Mouse (Mus musculus) layer of hippocampus, postnatal 14 days (tissue): Measurements from ENCODE around the gene Gcn1l1. TPM values are rescaled to one million over a fixed set of nuclear protein-coding genes. Genes with fewer than 3 reads are reported as not detected.
"Not testable (repeated sequence)": the region's sequence is repeated elsewhere in the genome, so short reads cannot be mapped to it uniquely, and the experiment has no call there.

Source experiments
- DNase-seq, 2 experiments: peaks; one replicate each; pipeline ENCODE4 v3.0.0; 2021 to 2022; ENCODE audit warnings: low spot score in 2 of 2, mixed read lengths in 1 of 2
- total RNA-seq, 2 experiments: library from RNA; stranded (reverse); gene quantifications; 2 replicates each; pipeline ENCODE4 v1.2.3; 2021

Gene Gcn1l1
- total RNA-seq, 2 experiments from 2014 or later: 69.1 to 71.5 TPM

DNA sequence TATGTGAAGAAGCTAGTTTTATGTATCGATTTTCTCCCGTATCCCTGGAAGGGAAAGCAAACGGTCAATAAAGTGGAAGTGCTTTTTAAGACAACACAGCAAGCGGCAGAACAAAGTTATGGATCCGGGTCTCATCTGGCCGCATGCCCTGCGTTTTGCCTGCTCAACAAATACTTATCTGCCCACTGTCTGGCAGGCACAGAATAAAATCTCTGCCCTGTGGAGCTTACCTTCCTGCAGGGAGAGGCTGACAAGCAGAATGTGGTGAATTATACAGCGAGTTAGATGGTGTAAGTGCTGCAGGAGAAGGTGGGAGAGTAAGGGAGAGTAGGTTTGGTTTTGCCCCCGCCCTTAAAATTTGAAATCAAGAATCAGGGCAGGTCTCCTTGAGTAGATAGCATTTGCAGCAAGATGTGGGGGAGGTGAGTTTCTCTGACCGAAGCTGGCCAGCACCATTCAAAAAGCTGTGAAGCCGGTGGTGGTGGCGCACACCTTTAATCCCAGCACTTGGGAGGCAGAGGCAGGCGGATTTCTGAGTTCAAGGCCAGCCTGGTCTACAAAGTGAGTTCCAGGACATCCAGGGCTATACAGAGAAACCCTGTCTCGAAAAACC, 6.8 kb upstream of the Gcn1l1 start:
- no peak for DNase-seq

DNA sequence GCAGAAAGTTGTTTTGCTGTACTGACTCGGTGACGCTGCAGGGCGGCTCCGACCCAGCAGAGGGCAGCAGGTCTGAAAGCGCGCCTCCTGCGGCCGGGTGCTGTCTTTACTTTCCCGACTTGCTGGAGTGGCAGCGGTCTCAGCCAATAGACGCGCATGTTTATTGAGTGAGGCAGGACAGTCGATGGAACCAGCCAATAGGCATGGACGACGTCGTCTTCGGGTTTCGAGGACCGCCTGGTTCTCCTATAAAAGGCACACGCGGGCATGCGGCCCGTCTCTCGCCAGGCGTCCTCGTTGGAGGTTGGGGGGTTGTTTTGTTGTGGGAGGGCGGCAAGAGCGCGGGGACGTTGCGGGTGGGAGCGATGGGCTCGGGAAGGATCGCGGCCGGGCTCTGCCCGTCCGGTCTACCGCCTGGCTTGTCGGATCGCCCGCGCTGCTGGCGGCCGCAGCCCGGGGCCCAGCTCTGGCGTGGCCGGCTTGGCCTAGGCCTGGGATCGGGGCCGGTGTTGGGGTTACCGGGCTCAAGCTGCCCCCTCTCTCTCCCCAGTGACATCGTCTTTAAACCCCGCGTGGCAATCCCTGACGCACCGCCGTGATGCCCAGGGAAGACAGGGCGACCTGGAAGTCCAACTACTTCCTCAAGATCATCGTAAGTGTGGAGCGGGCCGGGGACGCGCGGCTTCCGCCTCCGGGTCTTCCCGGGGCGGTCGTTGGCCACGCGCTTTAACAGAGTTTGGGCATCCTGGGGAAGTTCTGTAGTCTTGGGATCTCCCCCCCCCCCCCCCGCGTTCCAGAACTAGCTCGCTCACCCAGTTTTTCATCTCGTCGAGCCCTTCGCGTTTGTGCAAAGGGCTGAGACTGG, 5.6 kb upstream of the Gcn1l1 start, which contains the start of gene Rplp0:
Gene Rplp0 (plus strand): TSS at position 231 of the 865 bp plus-strand sequence.
- DNase-seq: peak; percentile 100

DNA sequence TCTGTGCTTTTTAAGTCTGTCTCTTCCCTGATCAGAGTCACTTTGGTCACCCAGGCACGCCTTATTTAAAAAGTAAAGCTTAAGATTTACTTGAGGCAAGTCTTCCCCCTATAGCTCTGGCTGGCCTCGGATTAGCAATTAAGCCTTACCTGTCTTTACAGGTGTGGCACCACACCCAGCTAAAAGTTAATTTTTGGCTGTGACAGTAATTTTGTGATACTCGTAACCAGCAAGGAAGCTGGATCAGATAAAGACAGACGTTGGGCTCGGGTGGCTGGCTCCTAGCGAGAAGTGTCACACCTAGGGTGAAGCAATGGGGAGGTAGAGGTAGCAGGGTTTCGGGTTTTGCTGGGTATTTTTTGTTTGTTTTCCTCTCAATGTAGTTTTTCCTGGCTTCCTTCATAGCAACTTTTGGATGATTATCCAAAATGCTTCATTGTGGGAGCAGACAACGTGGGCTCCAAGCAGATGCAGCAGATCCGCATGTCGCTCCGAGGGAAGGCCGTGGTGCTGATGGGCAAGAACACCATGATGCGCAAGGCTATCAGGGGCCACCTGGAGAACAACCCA, 4.6 kb upstream of the Gcn1l1 start:
- no peak for DNase-seq

DNA sequence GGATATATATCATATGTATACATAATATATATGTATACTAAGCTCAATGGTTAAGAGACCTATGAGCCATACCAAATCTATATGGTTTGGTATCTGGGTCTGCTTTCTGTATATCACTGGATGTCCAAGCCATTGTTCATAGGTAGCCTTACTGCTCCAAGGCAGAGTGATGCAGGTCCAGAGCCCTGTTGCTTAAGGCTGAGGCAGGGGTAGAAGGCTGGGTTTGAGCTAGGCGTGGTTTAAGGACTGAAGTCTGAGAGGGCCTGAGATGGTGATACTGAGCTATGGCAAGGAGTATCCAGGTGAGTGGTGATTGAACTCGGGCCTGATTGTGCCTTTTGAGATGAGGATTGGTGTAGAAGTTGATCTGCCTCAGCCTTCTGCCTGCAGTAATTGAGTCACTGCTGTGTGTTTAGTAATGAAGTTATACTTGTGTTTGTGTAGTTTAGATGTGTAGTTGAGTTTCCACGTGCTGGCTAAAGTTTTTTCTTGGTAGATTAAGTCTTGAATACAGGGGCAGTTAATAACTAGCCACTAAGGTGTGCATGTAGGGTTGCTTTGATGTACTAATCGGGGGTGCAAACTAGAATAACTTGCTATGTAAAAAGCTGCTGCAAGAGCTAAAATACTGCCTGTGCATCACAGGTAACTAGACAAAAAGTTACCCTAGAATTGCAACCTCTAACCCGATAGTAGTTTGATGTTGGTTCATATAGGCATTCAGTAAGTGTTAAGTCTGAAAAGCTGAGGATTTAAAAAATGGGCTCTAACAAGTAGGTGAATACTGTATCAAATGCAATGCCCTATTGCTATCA, 1.1 kb upstream of the Gcn1l1 start:
- DNase-seq: no peak

DNA sequence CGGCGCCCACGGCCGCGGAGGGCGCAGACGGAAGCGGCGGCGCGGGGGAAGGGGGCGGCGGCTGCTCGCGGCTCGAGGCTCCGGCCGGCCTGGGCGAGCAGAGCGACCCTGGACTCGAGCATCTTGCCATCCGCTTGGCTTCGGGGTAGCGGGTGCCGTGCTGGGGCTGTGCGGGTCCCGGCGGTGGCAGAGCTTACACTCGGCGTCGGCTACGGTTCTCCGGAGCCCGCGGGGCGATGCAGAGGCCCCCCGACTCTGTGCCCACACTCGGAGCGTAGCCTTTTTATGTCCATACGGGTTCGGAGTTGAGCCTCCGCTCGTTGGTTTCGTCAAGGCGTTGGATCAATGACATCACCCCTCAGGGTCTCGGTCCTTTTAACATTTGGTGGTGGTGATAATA, 349 bp downstream of the Gcn1l1 start:
- no peak for DNase-seq

DNA sequence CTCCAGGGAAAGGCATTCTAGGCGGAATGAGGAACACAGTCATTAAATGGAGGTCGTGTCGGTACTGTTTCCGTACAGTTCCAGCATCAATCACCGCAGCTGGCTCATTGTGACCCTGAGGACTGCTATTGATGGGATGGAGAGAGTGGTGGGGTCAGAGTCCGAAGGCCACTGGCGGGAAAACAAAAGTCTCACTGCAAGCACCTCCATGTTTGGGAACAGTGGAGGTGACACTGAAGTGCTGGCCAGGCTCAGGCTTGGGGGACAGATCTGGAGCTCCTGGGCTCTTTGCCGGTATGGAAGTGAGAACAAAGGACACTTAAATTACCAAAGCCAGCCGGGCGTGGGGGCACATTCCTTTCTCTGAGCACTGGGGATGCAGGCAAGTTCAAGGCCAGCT, 3.6 kb downstream of the Gcn1l1 start:
- no peak for DNase-seq

DNA sequence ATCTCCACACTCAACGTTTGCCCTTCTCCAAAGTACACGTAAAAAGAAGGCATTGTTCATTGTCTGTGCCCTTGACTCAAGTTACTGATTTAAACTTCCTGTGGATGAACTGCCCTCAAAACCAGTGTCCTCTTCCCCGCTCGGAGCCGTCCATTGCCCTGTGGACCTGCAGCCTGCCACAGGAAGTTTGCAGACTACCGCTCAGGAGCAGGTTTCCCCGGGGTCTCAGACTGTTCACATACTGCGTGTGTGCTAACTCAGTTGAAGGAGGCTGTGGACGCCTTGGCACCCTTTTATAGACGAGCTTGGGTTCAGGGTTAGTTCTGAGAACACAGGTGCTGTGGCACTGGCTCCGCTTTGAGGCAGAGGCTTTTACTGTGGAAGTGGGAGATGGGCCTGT, 4.3 kb downstream of the Gcn1l1 start:
- no peak for DNase-seq

DNA sequence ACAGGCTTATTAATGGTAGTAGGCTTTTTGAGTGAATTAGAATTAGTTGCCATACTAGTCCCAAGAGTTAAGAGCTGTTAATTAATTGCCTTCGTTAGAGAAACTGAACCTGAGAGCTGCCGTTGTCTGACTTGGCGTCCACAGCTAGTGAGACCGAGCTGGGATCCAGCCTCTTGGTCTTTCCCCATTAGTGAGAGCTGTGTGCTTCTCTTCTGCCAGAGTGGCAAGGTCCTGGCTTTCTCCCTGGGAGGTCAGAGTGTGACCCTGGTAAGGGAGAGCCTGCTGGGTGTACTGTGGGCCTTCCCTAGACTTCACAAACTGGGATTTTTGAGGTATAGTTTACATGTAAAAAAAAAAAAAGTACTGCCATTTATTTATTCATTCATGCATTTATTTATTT, 4.7 kb downstream of the Gcn1l1 start:
- DNase-seq: no peak

DNA sequence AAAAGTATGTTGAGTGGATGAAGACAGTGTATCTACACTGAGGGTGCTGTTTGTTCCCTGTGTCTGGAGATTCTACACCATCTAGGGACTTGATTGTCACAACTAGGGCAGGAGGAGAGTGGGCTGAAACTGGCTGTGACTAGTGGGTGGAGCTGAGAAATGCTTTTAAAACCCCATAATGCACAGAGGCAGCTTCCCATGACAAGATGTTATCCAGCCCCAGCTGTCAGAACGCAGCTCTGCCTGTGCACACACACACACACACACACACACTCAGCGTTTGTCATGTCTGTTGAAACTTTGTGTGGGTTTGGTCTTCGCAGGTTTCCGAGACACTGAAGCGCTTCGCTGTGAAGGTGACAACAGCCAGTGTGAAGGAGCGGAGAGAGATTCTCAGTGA, 6.0 kb downstream of the Gcn1l1 start:
- DNase-seq: peak; percentile 34 to 71

DNA sequence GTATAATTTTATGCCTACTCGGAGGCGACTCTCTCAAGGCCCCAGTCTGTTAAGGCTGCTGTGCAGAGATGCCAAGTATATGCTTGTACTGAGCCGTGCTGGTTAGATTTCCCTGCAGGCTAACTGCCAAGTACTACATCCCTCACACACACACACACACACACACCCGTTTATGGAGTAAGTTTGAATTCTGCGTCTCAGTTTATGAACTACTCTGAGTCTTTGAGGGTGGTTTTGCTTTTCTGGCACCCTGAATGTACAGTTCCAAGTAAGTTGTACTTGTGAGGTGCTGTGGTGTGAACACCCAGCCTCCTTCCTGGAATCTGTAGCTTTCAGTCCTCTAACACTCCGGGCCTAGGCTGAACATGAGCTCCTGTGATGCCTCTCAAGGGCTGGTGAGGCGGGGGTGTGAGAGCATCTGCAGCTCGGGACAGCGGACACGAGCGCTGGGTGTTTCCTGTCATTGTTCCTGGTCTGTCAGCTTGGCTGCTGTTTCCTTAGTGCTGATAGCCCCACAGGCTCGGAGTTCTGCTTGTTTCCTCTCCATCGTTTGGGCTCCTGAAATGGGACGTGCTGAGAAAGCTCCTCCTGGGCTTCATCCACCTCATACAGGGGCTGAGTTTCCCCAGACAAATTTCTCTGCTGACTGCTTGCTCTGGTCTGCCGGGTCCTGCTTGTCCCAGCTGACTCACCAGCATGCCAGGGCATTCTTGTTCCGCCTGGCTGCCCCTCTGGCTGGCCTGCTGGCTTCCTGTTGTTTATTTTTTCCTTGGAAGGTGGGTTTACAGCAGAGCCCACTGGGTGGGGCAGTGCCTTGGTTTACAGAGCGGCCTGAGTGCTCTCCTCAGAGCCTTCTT, 7.9 kb downstream of the Gcn1l1 start:
- peak in 1 of 2 experiments; percentile 38 for DNase-seq

DNA sequence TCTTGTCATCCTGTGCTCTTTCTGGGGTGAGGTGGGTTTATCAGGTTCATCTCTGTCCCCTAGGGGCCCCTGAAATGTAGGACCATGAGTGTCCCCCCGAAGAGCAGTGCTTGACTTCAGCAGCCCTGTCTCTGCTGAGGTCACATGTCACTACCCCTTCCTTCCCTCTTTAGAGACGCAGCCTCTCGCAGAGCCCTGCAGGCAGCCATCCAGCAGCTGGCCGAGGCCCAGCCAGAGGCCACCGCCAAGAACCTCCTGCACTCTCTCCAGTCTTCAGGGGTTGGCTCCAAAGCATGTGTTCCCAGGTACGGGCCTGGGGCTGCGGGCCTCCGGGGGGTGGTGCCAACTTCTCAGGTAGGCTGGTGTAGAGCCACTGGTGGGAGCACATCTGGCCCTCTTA, 9.9 kb downstream of the Gcn1l1 start:
- DNase-seq: peak in 1 of 2 experiments; percentile 40

DNA sequence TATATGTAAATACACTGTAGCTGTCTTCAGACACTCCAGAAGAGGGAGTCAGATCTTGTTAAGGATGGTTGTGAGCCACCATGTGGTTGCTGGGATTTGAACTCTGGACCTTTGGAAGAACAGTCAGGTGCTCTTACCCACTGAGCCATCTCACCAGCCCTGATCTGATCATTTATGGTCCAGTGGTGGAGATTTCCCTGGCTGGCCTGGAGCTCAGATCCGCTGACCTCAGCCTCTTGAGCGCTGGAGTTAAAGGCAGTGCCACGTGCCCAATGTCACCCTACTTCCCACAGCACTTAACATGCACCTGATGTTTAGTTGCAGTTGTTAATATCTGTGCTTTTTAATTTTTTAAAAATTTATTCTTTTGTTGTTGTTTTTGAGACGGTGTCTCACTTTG, 12.6 kb downstream of the Gcn1l1 start:
- DNase-seq: not testable (repeated sequence)

DNA sequence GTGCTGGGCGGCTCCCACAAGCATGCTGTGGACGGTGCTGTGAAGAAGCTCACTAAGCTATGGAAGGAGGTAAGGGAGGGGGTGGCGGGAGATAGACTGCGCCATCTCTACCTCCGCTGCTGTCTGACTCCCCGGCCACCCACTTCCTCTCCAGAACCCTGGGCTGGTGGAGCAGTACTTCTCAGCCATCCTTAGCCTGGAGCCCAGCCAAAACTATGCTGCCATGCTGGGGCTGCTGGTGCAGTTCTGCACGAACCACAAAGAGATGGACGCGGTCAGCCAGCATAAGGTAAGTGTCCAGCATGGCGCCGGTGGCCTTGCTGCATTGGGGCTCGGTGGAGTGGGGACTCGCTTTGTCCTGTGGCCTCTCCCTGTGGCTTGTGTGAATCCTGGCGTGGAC, 13.9 kb downstream of the Gcn1l1 start:
- DNase-seq: no peak

DNA sequence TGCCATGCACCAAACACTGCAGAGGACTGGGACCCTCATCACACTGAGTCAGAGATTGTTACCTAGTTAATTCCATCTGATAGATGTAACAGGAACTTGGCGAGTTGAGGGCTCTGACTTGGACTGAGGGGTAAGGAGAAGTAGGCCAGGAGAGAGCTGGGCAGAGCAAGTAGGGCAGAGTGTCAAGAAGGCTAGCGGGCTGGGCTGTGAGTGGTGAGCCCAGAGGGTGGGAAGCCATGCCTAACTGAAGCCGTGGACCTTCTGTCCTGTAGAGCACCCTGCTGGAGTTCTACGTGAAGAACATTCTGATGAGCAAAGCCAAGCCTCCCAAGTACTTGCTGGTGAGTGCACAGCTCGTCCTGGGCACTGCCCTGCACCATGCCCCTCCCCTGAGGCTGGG, 14.3 kb downstream of the Gcn1l1 start:
- no peak for DNase-seq

DNA sequence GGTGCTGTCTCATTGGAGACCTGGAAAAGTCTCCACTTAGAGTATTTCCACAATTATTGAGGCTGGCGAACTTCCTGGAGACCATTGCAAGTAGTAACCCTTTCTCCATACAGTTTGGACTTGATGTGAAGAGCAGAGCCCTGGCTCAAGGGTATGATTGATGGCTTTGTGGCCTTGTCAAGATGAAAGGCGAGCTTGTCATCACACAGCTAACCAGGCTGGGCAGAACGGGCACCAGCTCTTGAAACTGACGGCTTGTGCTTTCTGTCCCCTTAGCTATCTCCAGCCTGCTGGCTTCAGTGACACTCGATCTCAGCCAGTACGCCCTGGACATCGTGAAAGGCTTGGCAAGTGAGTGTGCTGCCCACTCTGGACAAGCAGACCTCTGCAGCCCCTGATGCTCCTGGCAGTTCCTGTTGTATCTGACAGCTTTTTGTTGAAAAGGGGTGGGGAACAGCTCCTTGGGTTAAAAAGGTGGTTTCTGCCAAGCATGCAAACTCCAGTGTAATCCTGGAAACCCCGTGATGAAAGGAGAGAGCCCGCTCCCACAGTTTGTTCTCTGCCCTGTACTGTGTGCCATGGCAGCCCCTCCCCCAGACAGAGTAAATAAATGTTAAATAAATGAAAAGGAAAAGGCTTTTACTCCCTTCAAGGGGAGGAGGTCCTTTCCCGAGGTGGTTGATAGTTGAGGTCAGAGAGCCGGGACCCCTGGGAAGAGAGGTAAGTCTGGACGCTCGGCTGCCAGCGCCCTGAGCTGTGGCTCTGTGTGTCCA, 15.4 kb downstream of the Gcn1l1 start:
- DNase-seq: no peak

DNA sequence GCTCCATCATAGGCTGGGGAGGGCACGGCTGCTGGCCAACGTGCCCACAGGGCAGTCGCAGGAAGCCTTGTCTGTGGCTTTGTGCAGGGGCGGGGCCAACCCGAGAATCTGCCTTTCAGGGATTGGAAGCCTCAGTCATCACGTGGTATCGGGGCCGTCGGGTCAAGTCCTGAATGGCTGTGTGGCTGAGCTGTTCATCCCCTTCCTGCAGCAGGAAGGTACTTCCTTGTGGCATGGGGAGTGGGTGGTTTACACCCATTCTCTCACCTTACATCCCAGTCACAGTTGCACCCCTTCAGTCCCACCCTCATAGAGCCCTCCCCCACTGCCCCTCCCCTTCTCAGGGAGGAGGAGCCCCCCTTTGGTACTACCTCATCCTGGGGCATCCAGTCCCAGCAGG, 16.6 kb downstream of the Gcn1l1 start:
- DNase-seq: no peak

DNA sequence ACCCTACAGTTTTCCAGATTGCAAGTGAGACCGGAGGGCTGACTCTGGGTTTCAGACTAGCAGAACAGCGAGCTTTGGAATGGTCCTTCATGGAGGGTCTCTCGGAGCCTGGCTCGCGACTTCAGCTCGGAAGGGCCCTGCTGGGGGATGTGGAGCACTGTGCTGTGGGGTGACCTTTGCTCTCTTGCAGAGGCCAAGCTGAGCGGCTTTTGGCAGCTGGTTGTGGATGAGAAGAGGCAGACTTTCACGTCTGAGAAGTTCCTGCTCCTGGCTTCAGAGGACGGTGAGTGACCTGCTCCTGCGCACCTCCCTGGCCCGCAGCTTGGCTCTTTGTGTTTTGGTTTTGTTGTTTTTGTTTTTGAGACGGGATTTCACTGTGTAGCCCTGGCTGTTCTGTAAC, 20.6 kb downstream of the Gcn1l1 start:
- DNase-seq: no peak

DNA sequence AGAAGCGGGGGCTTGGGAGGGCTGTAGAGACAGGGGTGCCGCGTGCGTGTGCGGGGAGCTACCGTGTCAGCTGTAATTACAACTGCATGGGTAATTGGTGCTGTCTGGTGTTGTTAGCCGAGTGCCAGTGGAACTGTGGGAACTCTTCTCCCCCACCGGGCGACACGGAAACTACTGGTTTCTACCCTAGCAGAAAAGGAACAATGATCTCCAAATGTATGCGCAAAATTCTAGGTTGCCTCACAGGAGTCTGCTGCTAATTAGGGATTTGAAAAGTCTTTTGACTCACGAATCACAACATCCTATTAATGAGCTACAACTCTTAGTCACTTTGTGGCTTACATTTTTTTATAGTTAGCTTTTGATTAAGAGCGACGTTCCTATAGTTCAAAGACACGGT, 21.1 kb downstream of the Gcn1l1 start:
- no peak for DNase-seq

DNA sequence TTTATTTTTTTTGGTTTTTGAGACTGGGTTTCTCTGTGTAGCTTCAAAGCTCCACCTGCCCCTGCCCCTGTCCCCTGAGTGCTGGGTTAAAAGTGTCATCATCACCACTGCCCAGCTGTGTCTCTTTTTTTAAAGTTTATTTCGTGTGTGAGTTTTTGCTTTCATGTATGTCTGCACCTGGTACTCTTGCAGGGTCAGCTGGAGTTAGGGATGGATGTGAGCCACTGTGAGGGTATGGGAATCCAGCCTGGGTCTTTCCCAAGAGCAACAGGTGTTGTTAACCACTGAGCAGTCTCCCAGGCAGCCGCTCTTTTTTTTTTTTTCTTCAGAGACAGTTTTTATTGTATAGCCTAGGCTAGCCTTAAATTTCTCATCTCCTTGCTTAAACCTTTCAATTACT, 21.7 kb downstream of the Gcn1l1 start:
- no peak for DNase-seq

DNA sequence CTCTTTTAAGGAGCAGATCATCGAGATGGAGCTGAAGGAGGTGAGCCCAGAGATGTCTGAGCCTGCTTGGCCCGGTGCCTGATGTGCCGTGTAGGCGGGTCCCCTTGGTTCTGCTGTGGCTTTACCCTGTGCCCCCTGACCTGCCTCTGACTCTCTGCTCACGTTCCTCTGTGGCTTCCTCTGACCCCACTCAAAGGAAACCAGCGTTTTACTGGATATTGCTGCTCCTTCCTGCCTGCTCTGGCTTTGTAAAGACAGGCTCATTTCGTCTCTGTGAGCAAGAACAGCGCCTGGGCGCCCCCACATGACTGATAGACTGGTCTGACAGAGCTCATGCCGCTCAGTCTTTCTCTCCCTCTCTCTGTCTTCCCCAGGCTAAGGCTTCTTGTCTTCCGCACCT, 26.0 kb downstream of the Gcn1l1 start:
- DNase-seq: no peak
